Mouse (Mus musculus) left cerebral cortex, postnatal 25 days (tissue): ENCODE data around the gene Thbs2. TPM values are rescaled to one million over a fixed set of nuclear protein-coding genes. Genes with fewer than 3 reads are reported as not detected.

Experiments
- DNase-seq, 2 experiments: peaks; one replicate each; pipeline ENCODE4 v3.0.0; 2022; ENCODE audit warnings: low spot score in 2 of 2, mixed read lengths in 1 of 2
- intact Hi-C: fragments of 180-260 bp; cut with DNase I; formaldehyde crosslinking; loops from one replicate; pipeline ENCODE4 v1.15.1; 2025
- total RNA-seq, 2 experiments: library from RNA; stranded (reverse); gene quantifications; 2 replicates each; pipeline ENCODE4 v1.2.3; 2021

Gene Thbs2
- total RNA-seq, 2 experiments from 2014 or later = 4.6 to 5.0 TPM

DNA sequence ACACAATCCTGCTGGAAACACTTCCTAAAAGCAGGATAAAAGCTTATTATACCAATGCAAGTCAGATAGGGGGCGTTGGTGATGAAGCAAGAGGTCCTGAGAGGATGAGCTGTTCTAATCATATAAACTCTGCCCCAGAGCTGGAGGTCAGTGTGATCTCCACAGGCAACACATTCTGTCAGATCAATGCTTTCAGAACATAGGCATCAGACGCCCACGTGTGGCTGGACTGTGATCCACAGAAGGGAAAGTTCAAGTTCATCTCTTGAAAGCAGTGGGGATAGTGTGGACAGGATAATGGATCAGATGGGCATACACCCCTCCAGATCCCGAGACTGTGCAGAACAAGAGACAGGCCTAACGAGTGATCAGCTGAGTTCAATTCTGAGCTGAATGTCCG is 4.2 kb upstream of the Thbs2 start:
- DNase-seq = no peak
- intact Hi-C loops = no loop called here

DNA sequence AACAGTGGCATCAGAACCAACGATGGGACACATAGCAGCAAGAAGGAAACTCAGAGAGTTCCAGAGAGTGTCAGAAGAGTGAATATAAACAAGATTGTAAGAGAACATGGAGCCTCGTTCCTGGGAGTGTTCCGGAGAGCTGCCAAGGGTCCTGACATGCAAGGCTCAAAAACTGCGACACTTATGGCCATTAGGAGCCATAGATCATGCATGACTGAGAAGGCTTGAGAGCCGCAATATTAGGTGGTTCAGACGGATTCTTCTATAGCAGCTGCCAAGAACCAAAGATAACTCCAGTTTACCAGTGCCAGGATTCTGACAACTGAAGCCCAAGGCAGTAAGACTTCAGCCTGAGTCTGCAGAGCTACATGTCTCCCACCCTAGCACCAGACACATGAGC is 3.1 kb upstream of the Thbs2 start:
- DNase-seq = no peak
- intact Hi-C loops = no loop called here

GRCm38 (mm10) chr17:14696281-14696795 is 2.3 kb upstream of the Thbs2 start:
- DNase-seq = no peak
- intact Hi-C loops = no loop called here

GRCm38 (mm10) chr17:14693048-14693993 is 714 bp downstream of the Thbs2 start:
- DNase-seq = no peak
- intact Hi-C loops = no loop called here

DNA sequence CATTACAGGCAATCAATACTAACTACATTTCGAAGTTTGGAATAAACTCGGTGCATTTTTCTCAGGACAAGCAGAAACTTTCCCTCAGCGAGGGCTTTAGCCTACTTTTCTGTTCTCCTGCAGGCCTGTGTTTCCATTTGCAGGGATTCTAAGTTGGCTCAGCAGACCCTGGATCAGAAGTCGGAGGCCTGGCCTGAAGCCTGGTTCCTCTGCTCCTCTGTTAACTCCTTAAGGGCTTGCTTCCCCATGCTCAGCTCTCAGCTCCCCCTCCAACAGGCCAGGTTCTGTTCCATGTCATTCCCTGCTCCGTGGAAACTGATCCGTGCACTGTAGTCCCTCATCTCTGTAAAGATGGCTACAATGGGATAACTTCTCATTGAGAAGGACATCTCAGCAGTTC is 2.1 kb downstream of the Thbs2 start:
- intact Hi-C loops = no loop called here
- no peak for DNase-seq

- intact Hi-C loops = no loop called here
Measured at GRCm38 (mm10) chr17:14691197-14691596, 2.8 kb downstream of the Thbs2 start.

GRCm38 (mm10) chr17:14682836-14683235 is 11.2 kb downstream of the Thbs2 start:
- intact Hi-C loops = no loop called here
- DNase-seq = no peak

More at GRCm38 (mm10) chr17:14691197-14691596, 2.8 kb downstream of the Thbs2 start:
- no peak for DNase-seq

- DNase-seq = no peak
- intact Hi-C loops = no loop called here
Measured at GRCm38 (mm10) chr17:14681047-14681446, 13.0 kb downstream of the Thbs2 start.

GRCm38 (mm10) chr17:14677198-14677597 is 16.8 kb downstream of the Thbs2 start:
- intact Hi-C loops = no loop called here
- no peak for DNase-seq

- intact Hi-C loops = no loop called here
- DNase-seq = no peak
Measured at GRCm38 (mm10) chr17:14675517-14675916, 18.5 kb downstream of the Thbs2 start.

DNA sequence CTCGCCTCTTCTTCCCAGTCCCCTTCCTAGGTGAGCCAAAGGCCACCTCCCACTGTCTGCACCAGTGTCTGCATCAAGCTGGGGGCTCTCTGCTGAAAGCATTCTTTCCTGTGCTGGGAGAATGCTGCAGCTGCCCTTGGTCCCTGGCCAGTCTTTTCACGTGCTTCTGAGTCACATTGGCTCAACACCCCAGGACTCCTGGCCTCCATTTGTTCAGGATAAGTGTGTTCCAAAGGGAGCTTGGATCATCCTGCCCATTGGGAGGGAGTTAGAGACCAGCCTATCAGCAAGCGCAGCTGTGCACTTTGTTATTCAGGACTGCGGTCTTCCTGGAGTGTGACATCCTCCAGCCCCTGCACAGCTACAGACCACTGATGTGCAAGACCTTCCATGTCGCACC is 21.6 kb downstream of the Thbs2 start:
- intact Hi-C loops = no loop called here
- DNase-seq = peak in 1 of 2 experiments; percentile 50

GRCm38 (mm10) chr17:14667225-14667624 is 26.8 kb downstream of the Thbs2 start:
- no peak for DNase-seq
- intact Hi-C loops = no loop called here

DNA sequence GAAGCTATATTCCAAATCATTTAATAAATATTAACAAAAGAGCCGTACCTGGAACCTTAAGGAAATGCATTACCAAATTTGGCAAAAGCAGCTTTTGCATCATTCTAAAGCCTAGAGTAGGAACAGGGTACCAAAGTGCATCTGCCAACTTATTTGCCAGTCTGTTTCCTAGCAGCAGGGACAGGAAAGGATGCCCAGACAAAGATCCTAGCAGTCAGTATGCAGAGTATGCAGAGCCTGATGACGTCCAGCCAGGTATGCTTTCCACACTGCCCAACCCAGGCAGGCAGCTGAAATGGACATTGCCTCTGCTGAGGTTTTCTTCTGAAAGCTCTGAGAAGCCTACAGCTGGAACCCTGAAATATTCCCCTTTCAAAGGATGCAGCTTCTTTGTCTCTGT is 27.6 kb downstream of the Thbs2 start:
- no peak for DNase-seq
- intact Hi-C loops = no loop called here

DNA sequence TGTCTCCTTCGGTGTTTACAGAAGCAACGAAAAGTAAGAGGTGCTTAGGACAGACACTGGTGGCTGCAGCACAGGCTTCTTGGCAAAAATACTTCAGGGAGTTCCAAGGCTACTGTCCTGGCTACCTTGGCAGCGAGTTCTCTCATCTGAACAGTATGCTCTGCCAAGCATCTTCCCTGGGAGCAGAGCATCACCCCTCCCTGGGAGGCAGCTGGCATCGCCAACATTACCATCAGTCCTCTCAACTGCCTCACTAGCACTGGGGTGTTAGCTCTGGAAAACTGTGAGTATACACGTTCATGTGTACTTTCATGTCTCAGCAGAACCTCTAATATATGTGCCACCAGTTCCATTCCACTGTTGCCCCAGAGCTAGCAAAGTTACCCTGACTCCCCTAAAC is 30.7 kb downstream of the Thbs2 start:
- intact Hi-C loops = no loop called here
- no peak for DNase-seq

DNA sequence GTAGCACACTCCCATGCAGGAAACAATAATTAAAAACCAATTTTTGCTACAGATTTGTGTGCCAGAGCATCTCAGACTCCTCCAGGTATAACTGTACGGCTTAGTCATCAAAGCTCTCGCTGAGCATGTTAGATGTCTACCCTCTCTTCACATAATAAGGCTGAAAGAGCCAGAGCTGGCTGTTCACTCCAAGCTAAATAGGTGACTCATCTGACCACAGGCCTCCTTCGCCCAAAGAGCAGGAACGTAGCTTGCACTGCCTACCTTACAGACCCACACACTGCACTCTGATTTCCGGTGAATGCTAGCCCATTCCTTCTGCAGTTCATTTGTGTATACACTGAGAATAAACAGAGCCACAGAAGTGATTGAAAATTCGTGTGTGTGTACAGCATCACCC is 31.6 kb downstream of the Thbs2 start:
- no peak for DNase-seq
- intact Hi-C loops = no loop called here

DNA sequence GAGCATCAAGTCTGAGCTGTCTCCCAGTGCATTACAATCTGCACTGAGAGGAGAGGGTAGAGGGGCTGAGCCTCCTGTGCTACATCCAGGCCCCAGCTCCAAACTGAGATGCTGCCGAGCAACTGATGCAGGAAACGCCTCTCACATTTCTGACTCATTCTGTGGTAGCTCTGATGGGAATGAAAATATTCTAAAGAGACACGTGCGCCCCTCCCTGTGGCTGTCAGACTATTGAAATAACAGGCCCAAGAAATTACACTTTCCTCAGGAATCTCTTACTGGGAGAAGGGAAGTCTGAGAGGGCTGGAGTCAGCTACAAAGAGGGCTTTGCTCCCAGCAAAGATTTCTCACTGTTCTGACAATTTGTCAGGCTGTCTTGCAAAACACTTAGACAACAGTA is 34.3 kb downstream of the Thbs2 start:
- peak; percentile 42 to 74 for DNase-seq
- intact Hi-C loops = loop anchor here (5.0 kb wide), 1 partner anchor 107 kb away; no protein-coding TSS in a partner anchor

GRCm38 (mm10) chr17:14658123-14658522 is 35.9 kb downstream of the Thbs2 start:
- intact Hi-C loops = loop anchor here (5.0 kb wide), 1 partner anchor 106 kb away; no protein-coding TSS in a partner anchor

DNA sequence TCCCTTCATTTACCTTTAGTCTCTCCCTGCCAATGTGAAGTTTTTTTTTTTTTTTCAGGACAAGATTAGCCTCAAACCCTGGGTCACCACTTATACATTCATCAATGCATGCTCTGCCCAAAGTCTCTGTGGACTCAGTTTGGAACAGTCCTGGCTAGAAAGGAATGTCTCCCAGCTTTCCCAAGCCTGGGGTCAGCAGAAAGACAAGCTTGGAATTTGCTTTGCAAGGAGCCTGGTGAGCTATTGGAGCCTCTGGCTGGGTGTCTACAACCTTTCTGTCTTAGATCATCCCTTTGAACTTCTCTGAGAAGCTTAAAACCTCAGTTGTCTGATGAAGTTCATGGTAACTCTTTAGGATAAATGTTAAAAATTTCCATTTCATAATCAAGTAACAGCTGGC is 36.9 kb downstream of the Thbs2 start:
- DNase-seq = no peak
- intact Hi-C loops = loop anchor here (5.0 kb wide), 1 partner anchor 105 kb away; no protein-coding TSS in a partner anchor

More at GRCm38 (mm10) chr17:14658123-14658522, 35.9 kb downstream of the Thbs2 start:
- DNase-seq = peak in 1 of 2 experiments; percentile 64

DNA sequence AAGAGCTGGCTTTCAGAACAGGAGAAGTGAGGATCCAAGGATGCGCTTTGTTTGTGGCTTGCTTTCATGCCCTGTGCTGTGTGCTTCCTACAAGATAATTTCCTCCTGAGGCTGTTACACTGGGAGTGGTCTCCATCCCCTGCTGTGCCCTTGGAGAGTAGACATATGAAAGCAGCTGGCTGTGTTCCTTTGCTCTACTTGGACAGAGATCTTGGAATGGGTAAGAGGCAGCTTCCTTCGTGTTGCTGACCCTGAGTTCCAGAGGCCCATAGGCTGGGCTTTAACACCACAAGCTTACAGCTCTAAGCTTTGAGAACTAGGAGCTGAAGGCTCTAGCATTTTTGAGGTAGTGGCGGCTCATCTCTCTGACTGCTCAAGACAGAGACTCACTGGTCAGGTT is 39.1 kb downstream of the Thbs2 start:
- intact Hi-C loops = loop anchor here (5.0 kb wide), 1 partner anchor 103 kb away; no protein-coding TSS in a partner anchor
- no peak for DNase-seq

- DNase-seq = no peak
- intact Hi-C loops = no loop called here
Measured at GRCm38 (mm10) chr17:14652013-14652412, 42.0 kb downstream of the Thbs2 start.
